Mouse (Mus musculus) macrophage (primary cell): ENCODE results near the gene Mamld1. TPM values are rescaled to one million over a fixed set of nuclear protein-coding genes. Genes with fewer than 3 reads are reported as not detected.

Source experiments
- polyA plus RNA-seq: library from polyadenylated mRNA; stranded (reverse); fragments of 250-400 nt; gene quantifications from 3 replicates; pipeline ENCODE4 v1.2.4, GENCODE M21; 2018; ENCODE audit warnings: inconsistent platforms

Gene Mamld1
- polyA plus RNA-seq, 1 experiment from 2014 or later, result 3.5 TPM

Other genes with a start within 250 kb of the Mamld1 start
- gene Mtm1, start 160.5 kb downstream of the Mamld1 start, polyA plus RNA-seq, result 12.9 to 19.5 TPM (median 13.7 TPM) in 3 replicates